Mouse (Mus musculus): ENCODE results near the gene Tgfbi. TPM values are rescaled to one million over a fixed set of nuclear protein-coding genes. Genes with fewer than 3 reads are reported as not detected.

The Tgfbi gene
- polyA plus RNA-seq, 1 experiment from 2014 or later = 20.2 TPM

DNA sequence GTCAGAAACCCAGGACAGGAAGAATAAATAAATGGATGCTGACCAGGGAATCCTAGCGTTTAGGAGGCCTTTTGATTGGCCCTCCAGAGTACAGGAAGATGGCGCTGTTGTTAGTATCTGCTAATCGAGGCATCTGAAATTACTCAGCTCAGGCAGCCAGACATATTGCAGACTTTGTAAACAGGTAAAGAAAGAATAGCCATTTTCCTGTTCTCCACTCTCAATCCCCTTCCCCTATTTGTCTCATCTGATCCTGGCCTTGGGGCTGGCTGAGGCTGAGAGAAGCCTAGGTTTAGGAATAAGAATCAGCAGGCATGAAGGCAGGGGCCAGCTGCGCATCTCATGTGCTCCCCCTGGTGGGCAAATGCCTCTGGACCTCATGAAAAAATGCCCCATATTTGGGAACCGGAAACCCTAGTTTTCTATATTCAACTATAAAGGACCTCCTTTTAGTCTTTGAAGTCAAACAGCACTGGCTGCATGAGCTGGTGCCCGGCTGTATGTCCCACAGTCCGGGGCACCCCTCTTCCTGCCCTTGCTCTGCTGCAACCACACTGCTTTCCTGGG, 48.7 kb downstream of the Tgfbi start:
- H3K36me3 ChIP-seq (ENCODE audit: control insufficient read depth, insufficient read depth, low read length) = no peaks in the 10 kb centered on the region
- 41% methylated on average over 7 of the region's 7 CpGs for WGBS
- no peaks in the 10 kb centered on the region for H3K27me3 ChIP-seq (ENCODE audit: control insufficient read depth, insufficient read depth, low read length)
- ATAC-seq (ENCODE audit: low FRiP score) (no peak), DNase-seq (ENCODE audit: low spot score, missing footprints) (peak; percentile 94)
- no peak overlapping the region for H3K27ac ChIP-seq (ENCODE audit: low read depth, low read length)
- no peak overlapping the region for H3K4me2 ChIP-seq
- H3K4me3 ChIP-seq (ENCODE audit: low read depth, low read length) = no peak overlapping the region
- no peaks in the 10 kb centered on the region for H3K9me3 ChIP-seq (ENCODE audit: control insufficient read depth, low read length)
- H3K4me1 ChIP-seq (ENCODE audit: control insufficient read depth, insufficient read depth, low read length) = no peaks in the 10 kb centered on the region
- H3K9ac ChIP-seq (ENCODE audit: low read length) = no peak overlapping the region

DNA sequence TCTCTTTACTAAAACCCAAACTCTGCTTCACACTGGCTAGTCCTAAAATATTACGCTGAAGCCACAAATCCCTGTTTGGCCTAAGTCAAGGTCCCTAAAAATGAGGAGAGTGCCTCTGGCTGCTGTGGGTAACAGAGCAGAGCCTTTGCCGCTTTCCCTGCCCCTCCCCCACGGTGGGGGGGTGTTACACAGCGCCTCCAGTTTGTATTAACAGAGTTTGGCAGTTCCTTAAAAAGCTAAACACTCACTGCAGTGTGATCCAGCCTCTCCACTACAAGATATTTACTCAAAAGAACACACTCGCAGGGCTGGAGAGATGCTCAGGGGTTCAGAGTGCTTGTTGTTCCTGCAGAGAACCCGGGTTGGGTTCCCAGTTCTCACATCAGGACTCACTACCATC, 49.6 kb downstream of the Tgfbi start:
- DNase-seq (ENCODE audit: low spot score, missing footprints) (no peak), ATAC-seq (ENCODE audit: low FRiP score) (no peak)
- H3K9me3 ChIP-seq (ENCODE audit: control insufficient read depth, low read length) = no peaks in the 10 kb centered on the region
- 64% methylated on average over 6 of the region's 6 CpGs for WGBS
- H3K27ac ChIP-seq (ENCODE audit: low read depth, low read length) = no peak overlapping the region
- H3K4me1 ChIP-seq (ENCODE audit: control insufficient read depth, insufficient read depth, low read length) = no peaks in the 10 kb centered on the region
- no peak overlapping the region for H3K4me2 ChIP-seq
- H3K4me3 ChIP-seq (ENCODE audit: low read depth, low read length) = no peak overlapping the region
- no peaks in the 10 kb centered on the region for H3K27me3 ChIP-seq (ENCODE audit: control insufficient read depth, insufficient read depth, low read length)
- H3K9ac ChIP-seq (ENCODE audit: low read length) = no peak overlapping the region
- H3K36me3 ChIP-seq (ENCODE audit: control insufficient read depth, insufficient read depth, low read length) = no peaks in the 10 kb centered on the region

DNA sequence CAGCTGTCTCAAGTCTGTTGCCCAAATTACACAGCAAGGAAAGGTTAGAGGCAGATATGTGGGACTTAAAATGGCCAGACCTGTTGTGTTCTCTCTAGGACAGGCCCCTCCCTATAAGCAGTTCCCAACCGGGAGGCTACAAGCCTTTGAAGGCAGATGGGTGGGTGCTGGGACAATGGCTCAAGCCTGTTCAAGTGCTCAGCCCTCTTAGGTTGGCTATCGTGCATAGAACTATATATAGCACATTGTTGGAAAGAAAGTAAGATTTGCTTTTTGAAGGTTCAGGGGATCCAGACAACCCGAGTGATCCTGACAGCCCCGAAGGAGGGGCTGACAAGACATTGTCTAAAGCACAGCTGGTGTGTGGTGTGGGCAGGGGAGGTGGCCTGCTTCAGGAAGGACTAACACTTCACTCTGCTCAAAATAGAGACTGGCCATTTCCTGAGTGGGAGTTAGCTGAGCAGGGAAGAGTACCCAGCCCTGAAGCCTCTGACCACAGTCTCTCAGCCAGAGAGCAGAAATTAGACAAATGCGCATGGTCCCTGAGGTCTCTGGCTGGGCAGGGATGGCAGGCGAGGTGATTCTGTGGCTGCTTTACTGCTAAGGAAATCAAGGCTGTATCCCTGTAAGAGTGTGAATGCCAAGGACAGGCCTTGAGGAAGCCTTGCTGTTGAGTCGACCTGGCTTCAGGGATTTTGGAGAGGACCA, 52.7 kb downstream of the Tgfbi start:
- Histone ChIP-seq H3K4me3 (ENCODE audit: low read depth, low read length) (no peak overlapping the region), H3K4me2 (no peak overlapping the region), H3K36me3 (ENCODE audit: control insufficient read depth, insufficient read depth, low read length) (no peaks in the 10 kb centered on the region), H3K4me1 (ENCODE audit: control insufficient read depth, insufficient read depth, low read length) (no peaks in the 10 kb centered on the region), H3K27me3 (ENCODE audit: control insufficient read depth, insufficient read depth, low read length) (no peaks in the 10 kb centered on the region), H3K9me3 (ENCODE audit: control insufficient read depth, low read length) (no peaks in the 10 kb centered on the region), H3K9ac (ENCODE audit: low read length) (no peak overlapping the region), H3K27ac (ENCODE audit: low read depth, low read length) (no peak overlapping the region)
- ATAC-seq (ENCODE audit: low FRiP score) = no peak
- DNase-seq (ENCODE audit: low spot score, missing footprints) = no peak
- 69% methylated on average over 7 of the region's 7 CpGs for WGBS

DNA sequence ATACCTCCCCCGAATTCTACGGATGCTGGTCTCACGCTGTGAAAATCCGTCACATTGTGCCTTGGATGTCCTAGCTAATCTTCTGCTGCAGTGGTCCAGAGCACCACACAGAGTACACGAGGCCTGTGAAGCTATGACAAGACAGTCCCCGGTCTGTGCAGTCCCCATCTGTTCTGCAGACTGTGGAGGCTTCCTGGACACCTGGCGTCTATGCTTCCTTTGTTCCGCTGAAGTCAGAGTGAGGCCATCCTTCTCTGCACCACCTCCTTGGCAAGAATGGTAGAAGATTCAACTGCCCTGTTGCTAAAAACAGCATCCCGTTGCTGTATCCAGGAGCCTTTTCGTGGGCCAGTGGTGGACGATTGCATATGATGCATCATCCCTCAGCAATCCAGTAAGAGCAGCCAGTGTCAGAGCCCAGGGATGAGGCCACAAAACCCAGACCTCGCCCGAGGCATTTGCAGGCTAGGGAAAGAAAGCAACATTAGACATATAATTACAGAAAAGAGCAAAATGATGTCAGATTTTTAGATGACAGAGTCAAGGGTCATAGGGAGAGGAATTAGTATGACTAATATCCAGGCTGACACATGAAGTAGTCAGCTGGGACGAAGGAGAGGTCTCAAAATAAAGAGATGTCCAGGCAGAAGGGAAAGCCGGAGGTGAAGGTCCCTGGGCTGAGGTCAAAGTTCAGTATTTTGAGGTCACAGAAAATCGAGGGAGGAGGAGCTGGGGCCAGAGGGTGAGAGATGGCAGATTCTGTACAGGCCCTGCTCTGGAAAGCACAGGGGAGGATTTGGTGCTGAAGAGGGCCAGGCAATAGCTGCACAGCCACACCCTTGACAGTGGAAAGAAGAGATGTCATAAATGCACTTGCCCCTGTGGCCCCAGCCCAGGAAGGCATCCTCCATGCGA, 55.2 kb downstream of the Tgfbi start:
- WGBS = 76% methylated on average over 17 of the region's 17 CpGs
- no peak overlapping the region for H3K4me2 ChIP-seq
- no peak overlapping the region for H3K27ac ChIP-seq (ENCODE audit: low read depth, low read length)

DNA sequence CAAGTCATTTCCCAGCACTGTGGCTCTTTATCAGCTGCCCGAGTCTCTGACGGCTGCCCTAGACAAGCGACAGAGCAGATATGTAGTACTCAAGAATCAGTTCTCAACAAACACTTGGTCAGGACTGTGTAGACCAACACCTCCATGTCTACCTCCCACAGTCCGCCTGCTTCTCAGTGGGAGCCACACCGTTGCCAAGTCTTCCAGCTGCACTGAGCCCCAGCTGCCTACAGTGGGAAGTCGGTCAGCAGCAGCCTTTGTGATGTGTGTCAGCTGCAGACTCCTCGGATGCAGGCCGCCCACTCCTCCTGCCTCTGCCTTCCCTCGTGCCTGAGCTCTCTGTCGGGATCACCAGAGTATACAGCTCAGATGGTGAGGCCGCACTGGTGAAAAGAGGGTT, 61.9 kb downstream of the Tgfbi start:
- Histone ChIP-seq H3K9me3 (ENCODE audit: control insufficient read depth, low read length) (no peaks in the 10 kb centered on the region), H3K27me3 (ENCODE audit: control insufficient read depth, insufficient read depth, low read length) (no peaks in the 10 kb centered on the region), H3K36me3 (ENCODE audit: control insufficient read depth, insufficient read depth, low read length) (no peaks in the 10 kb centered on the region), H3K4me1 (ENCODE audit: control insufficient read depth, insufficient read depth, low read length) (no peaks in the 10 kb centered on the region), H3K9ac (ENCODE audit: low read length) (no peak overlapping the region), H3K27ac (ENCODE audit: low read depth, low read length) (no peak overlapping the region), H3K4me3 (ENCODE audit: low read depth, low read length) (no peak overlapping the region), H3K4me2 (no peak overlapping the region)
- WGBS = 68% methylated on average over 11 of the region's 11 CpGs
- DNase-seq (ENCODE audit: low spot score, missing footprints) = no peak
- no peak for ATAC-seq (ENCODE audit: low FRiP score)

More for the DNA sequence above, 55.2 kb downstream of the Tgfbi start:
- no peaks in the 10 kb centered on the region for H3K27me3 ChIP-seq (ENCODE audit: control insufficient read depth, insufficient read depth, low read length)
- no peak overlapping the region for H3K9ac ChIP-seq (ENCODE audit: low read length)
- no peak overlapping the region for H3K4me3 ChIP-seq (ENCODE audit: low read depth, low read length)
- H3K9me3 ChIP-seq (ENCODE audit: control insufficient read depth, low read length) = no peaks in the 10 kb centered on the region
- H3K36me3 ChIP-seq (ENCODE audit: control insufficient read depth, insufficient read depth, low read length) = no peaks in the 10 kb centered on the region
- ATAC-seq (ENCODE audit: low FRiP score) (no peak), DNase-seq (ENCODE audit: low spot score, missing footprints) (no peak)
- H3K4me1 ChIP-seq (ENCODE audit: control insufficient read depth, insufficient read depth, low read length) = no peaks in the 10 kb centered on the region

DNA sequence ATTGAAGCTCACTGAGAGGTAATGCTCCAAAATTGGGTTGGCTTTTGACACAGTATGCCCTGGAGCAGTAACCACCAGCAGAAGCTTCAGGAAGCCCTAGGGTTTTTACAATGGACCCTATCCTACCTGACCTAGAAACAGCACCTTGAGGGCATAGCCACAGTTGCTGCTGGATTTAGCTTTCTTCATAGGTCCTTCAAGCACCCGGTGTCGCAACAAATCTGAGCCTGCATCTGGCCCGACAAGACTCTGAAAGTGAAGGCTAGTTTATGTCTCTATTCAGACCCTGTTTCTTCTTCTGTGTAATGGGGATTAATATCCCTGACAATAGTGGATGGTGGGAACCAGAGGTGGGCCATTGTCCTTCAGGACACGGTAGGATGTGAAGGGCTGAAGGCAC, 68.4 kb downstream of the Tgfbi start:
- no peak overlapping the region for H3K4me2 ChIP-seq
- no peaks in the 10 kb centered on the region for H3K9me3 ChIP-seq (ENCODE audit: control insufficient read depth, low read length)
- no peaks in the 10 kb centered on the region for H3K4me1 ChIP-seq (ENCODE audit: control insufficient read depth, insufficient read depth, low read length)
- no peak overlapping the region for H3K4me3 ChIP-seq (ENCODE audit: low read depth, low read length)
- H3K36me3 ChIP-seq (ENCODE audit: control insufficient read depth, insufficient read depth, low read length) = no peaks in the 10 kb centered on the region
- no peak overlapping the region for H3K9ac ChIP-seq (ENCODE audit: low read length)
- H3K27ac ChIP-seq (ENCODE audit: low read depth, low read length) = no peak overlapping the region
- no peaks in the 10 kb centered on the region for H3K27me3 ChIP-seq (ENCODE audit: control insufficient read depth, insufficient read depth, low read length)
- DNase-seq (ENCODE audit: low spot score, missing footprints) (no peak), ATAC-seq (ENCODE audit: low FRiP score) (no peak)
- 48% methylated on average over 4 of the region's 4 CpGs for WGBS

DNA sequence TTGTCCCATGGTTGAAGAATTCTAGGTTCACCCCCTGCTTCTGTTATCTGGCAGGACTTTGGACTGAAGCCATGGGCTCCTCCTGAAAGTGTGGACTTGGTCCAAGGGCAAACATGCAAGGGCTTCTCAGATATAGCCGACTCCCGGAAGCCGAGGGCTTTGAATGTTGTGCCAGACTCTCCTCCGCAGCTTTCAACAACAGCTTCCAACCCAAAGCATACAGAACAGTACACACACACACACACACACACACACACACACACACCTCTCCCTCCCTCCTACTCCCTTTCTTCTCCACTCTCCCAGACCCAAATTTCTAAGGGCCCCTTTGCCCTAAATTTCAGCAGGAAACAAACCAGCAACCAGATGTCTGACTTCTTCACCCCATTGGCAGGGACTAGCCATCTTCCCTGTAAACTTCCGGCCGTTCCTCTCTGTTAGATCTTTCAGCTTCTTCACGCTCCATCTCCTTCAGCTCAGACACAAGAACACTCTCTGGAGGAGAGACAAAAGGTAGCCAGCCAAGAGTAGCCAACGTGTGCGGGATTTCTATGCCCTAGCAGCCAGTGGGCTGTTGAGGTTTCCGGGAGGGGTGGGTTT, 69.0 kb downstream of the Tgfbi start:
- Histone ChIP-seq H3K4me3 (ENCODE audit: low read depth, low read length) (no peak overlapping the region), H3K9ac (ENCODE audit: low read length) (no peak overlapping the region), H3K27ac (ENCODE audit: low read depth, low read length) (no peak overlapping the region), H3K4me1 (ENCODE audit: control insufficient read depth, insufficient read depth, low read length) (no peaks in the 10 kb centered on the region), H3K27me3 (ENCODE audit: control insufficient read depth, insufficient read depth, low read length) (no peaks in the 10 kb centered on the region), H3K9me3 (ENCODE audit: control insufficient read depth, low read length) (no peaks in the 10 kb centered on the region), H3K36me3 (ENCODE audit: control insufficient read depth, insufficient read depth, low read length) (no peaks in the 10 kb centered on the region), H3K4me2 (no peak overlapping the region)
- no peak for ATAC-seq (ENCODE audit: low FRiP score)
- peak; percentile 85 for DNase-seq (ENCODE audit: low spot score, missing footprints)
- WGBS = 32% methylated on average over 10 of the region's 10 CpGs

DNA sequence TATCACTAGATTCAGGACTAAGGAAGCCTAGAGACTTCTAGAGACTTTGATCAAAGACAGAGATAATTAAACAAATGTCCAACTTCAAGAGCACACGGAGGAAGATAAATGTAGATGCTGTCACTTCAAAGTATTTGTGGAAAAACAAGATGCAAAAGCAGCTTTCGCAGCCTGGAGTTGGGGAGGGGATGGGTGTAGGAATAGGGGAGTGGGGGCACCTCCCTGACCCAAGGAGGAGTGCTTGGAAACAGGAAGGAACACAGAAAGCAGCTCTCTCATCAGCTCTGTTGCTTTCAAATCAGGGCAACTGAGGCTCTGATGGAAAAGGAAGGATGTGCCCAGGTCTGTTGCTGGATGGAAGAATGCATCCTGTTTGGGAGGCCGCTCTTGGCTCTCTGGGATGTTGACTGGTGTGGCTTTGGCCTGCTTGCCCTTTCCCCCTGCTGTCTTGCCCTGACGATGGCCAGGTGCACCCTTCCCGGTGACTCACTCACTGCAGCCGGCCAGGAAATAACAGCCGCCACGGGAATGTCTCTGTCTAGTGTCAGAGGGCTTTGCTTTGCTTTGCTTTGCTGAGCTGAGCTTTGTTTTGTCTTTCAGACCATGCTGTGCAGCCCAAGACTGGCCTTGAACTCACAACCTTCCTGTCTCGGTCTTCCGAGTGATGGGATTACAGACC, 69.6 kb downstream of the Tgfbi start:
- WGBS = 63% methylated on average over 10 of the region's 10 CpGs
- no peak overlapping the region for H3K4me2 ChIP-seq
- no peak overlapping the region for H3K4me3 ChIP-seq (ENCODE audit: low read depth, low read length)
- DNase-seq (ENCODE audit: low spot score, missing footprints) (no peak), ATAC-seq (ENCODE audit: low FRiP score) (no peak)
- H3K9me3 ChIP-seq (ENCODE audit: control insufficient read depth, low read length) = no peaks in the 10 kb centered on the region
- no peak overlapping the region for H3K9ac ChIP-seq (ENCODE audit: low read length)
- no peaks in the 10 kb centered on the region for H3K27me3 ChIP-seq (ENCODE audit: control insufficient read depth, insufficient read depth, low read length)
- H3K27ac ChIP-seq (ENCODE audit: low read depth, low read length) = 0 out of 2 replicates have a peak overlapping the region, but pooled peaks have one; percentile 7
- no peaks in the 10 kb centered on the region for H3K4me1 ChIP-seq (ENCODE audit: control insufficient read depth, insufficient read depth, low read length)
- no peaks in the 10 kb centered on the region for H3K36me3 ChIP-seq (ENCODE audit: control insufficient read depth, insufficient read depth, low read length)
